Mouse (Mus musculus) heart, embryonic 16.5 days (tissue): Measurements from ENCODE around the gene Ren1. TPM values are rescaled to one million over a fixed set of nuclear protein-coding genes. Genes with fewer than 3 reads are reported as not detected.
A peak's percentile ranks its signal among the peaks of the same experiment; 100 is the strongest.

ENCODE experiments used
- ATAC-seq: fragments of 200-750 bp; cut with Nextera tagmentation; replicated peaks from 2 replicates; pipeline ENCODE4 v1.8.0; 2017; ENCODE audit warnings: moderate number of reproducible peaks; ENCODE audit not compliant: insufficient read depth, low FRiP score; ENCODE audit errors: extremely low read depth
- H3K27ac ChIP-seq: fragments of 300-500 bp; sonication (generic); 2 replicates; pipeline ENCODE4 v1.5.1; 2014; ENCODE audit warnings: mild to moderate bottlenecking, low read length, control low read depth, moderate library complexity
- H3K27me3 ChIP-seq: fragments of 300-500 bp; sonication (generic); 2 replicates; pipeline ENCODE4 v1.6.1; 2014; ENCODE audit warnings: low read length, mixed read lengths; ENCODE audit not compliant: control insufficient read depth, insufficient read depth
- H3K36me3 ChIP-seq: fragments of 300-500 bp; sonication (generic); 2 replicates; pipeline ENCODE4 v1.6.1; 2014; ENCODE audit not compliant: control insufficient read depth, insufficient read depth
- H3K4me1 ChIP-seq: fragments of 300-500 bp; sonication (generic); 2 replicates; pipeline ENCODE4 v1.6.1; 2014; ENCODE audit warnings: low read length, mixed read lengths; ENCODE audit not compliant: control insufficient read depth, insufficient read depth
- H3K4me2 ChIP-seq: fragments of 300-500 bp; sonication (generic); 2 replicates; pipeline ENCODE4 v1.6.1; 2014; ENCODE audit warnings: low read depth, mild to moderate bottlenecking, control low read depth, low read length
- H3K4me3 ChIP-seq: fragments of 300-500 bp; sonication (generic); 2 replicates; pipeline ENCODE4 v1.5.1; 2014; ENCODE audit warnings: mild to moderate bottlenecking, control low read depth, low read length
- H3K9ac ChIP-seq: fragments of 300-500 bp; sonication (generic); 2 replicates; pipeline ENCODE4 v1.6.1; 2014; ENCODE audit warnings: low read length, control low read depth
- H3K9me3 ChIP-seq: fragments of 300-500 bp; sonication (generic); replicated peaks from 2 replicates; pipeline ENCODE4 v1.6.1; 2016; ENCODE audit warnings: low read length; ENCODE audit not compliant: control insufficient read depth
- WGBS: fragments of 180-500 bp; shearing (Covaris S2); extraction: QIAGEN DNeasy Blood & Tissue Kit; methylation state at CpG from one replicate; pipeline ENCODE4 v1.1.7; 2014; 5-methylcytosine and 5-hydroxymethylcytosine counted together
- polyA plus RNA-seq: library from polyadenylated mRNA; unstranded; fragments of >200 nt; fragmentation: Nextera tagmentation; extraction: Ambion mirVana; gene quantifications from 2 replicates; pipeline ENCODE4 v1.2.1, GENCODE M21; 2015

Ren1 gene
- polyA plus RNA-seq, 1 experiment from 2014 or later: 1.2 TPM

GRCm38 (mm10) chr1:133316577-133316976 is 33.7 kb upstream of the Ren1 start:
- H3K27me3 ChIP-seq: no peaks in the 10 kb centered on the region
- no peak for ATAC-seq
- 79% methylated on average over 4 of the region's 4 CpGs for WGBS

GRCm38 (mm10) chr1:133317149-133317548 is 33.2 kb upstream of the Ren1 start:
- Histone ChIP-seq H3K9me3 (0 out of 2 replicates have a peak, but pooled peaks cover 3% of the 10 kb centered on the region), H3K27me3 (no peaks in the 10 kb centered on the region), H3K4me3 (no peak overlapping the region), H3K36me3 (no peaks in the 10 kb centered on the region), H3K4me1 (peaks cover under 1% of the 10 kb centered on the region; the same call in 1 of the 2 replicates), H3K4me2 (no peak overlapping the region), H3K9ac (no peak overlapping the region), H3K27ac (no peak overlapping the region)
- 89% methylated on average over 1 of the region's 1 CpGs for WGBS
- ATAC-seq: no peak

More at GRCm38 (mm10) chr1:133316577-133316976, 33.7 kb upstream of the Ren1 start:
- H3K27ac ChIP-seq: no peak overlapping the region
- no peaks in the 10 kb centered on the region for H3K36me3 ChIP-seq
- no peak overlapping the region for H3K4me2 ChIP-seq
- H3K9me3 ChIP-seq: 0 out of 2 replicates have a peak, but pooled peaks cover 3% of the 10 kb centered on the region
- H3K9ac ChIP-seq: no peak overlapping the region
- H3K4me1 ChIP-seq: peaks cover 3% of the 10 kb centered on the region; the same call in 1 of the 2 replicates
- no peak overlapping the region for H3K4me3 ChIP-seq

- H3K9ac ChIP-seq: no peak within 1 kb of the TSS
- 0 out of 2 replicates have a peak, but pooled peaks cover 3% of the 10 kb centered on the region for H3K9me3 ChIP-seq
- no peak within 1 kb of the TSS for H3K4me2 ChIP-seq
- ATAC-seq: no peak
- no peaks in the 10 kb centered on the region for H3K27me3 ChIP-seq
- no peaks in the 10 kb centered on the region for H3K4me1 ChIP-seq
- no peak within 1 kb of the TSS for H3K4me3 ChIP-seq
- no peaks in the 10 kb centered on the region for H3K36me3 ChIP-seq
- no peak within 1 kb of the TSS for H3K27ac ChIP-seq
- WGBS: 75% methylated on average over 13 of the region's 13 CpGs
Measured at GRCm38 (mm10) chr1:133321267-133321925, 28.9 kb upstream of the Ren1 start, which contains the start of gene Kiss1. Gene Kiss1 (plus strand): TSS chr1:133321875.

- H3K27ac ChIP-seq: no peak overlapping the region
- H3K4me3 ChIP-seq: no peak overlapping the region
- H3K36me3 ChIP-seq: no peaks in the 10 kb centered on the region
- no peak overlapping the region for H3K9ac ChIP-seq
- H3K4me2 ChIP-seq: no peak overlapping the region
- peaks cover 7% of the 10 kb centered on the region; the same call in 1 of the 2 replicates for H3K27me3 ChIP-seq
- WGBS: 40% methylated on average over 5 of the region's 5 CpGs
- no peaks in the 10 kb centered on the region for H3K4me1 ChIP-seq
- 0 out of 2 replicates have a peak, but pooled peaks cover 2% of the 10 kb centered on the region for H3K9me3 ChIP-seq
- ATAC-seq: no peak
Measured at GRCm38 (mm10) chr1:133323333-133323732, 27.0 kb upstream of the Ren1 start.

GRCm38 (mm10) chr1:133325951-133326350 is 24.4 kb upstream of the Ren1 start:
- ATAC-seq: no peak
- 79% methylated on average over 8 of the region's 8 CpGs for WGBS
- no peak overlapping the region for H3K9ac ChIP-seq
- H3K27me3 ChIP-seq: peaks cover 19% of the 10 kb centered on the region
- H3K9me3 ChIP-seq: no peaks in the 10 kb centered on the region
- no peak overlapping the region for H3K4me2 ChIP-seq
- 0 out of 2 replicates have a peak, but pooled peaks cover 6% of the 10 kb centered on the region for H3K4me1 ChIP-seq
- H3K27ac ChIP-seq: no peak overlapping the region
- H3K36me3 ChIP-seq: no peaks in the 10 kb centered on the region
- no peak overlapping the region for H3K4me3 ChIP-seq

GRCm38 (mm10) chr1:133327094-133327493 is 23.2 kb upstream of the Ren1 start:
- H3K27me3 ChIP-seq: peaks cover 24% of the 10 kb centered on the region
- no peaks in the 10 kb centered on the region for H3K36me3 ChIP-seq
- no peak overlapping the region for H3K4me3 ChIP-seq
- H3K4me1 ChIP-seq: 0 out of 2 replicates have a peak, but pooled peaks cover 6% of the 10 kb centered on the region
- H3K9me3 ChIP-seq: no peaks in the 10 kb centered on the region
- no peak overlapping the region for H3K4me2 ChIP-seq
- 60% methylated on average over 5 of the region's 5 CpGs for WGBS
- ATAC-seq: no peak
- H3K27ac ChIP-seq: no peak overlapping the region
- H3K9ac ChIP-seq: no peak overlapping the region

GRCm38 (mm10) chr1:133328299-133328795 is 22.0 kb upstream of the Ren1 start:
- H3K27ac ChIP-seq: no peak overlapping the region
- 0 out of 2 replicates have a peak, but pooled peaks cover 6% of the 10 kb centered on the region for H3K4me1 ChIP-seq
- 71% methylated on average over 6 of the region's 6 CpGs for WGBS
- peaks cover 24% of the 10 kb centered on the region for H3K27me3 ChIP-seq
- H3K36me3 ChIP-seq: no peaks in the 10 kb centered on the region
- H3K9ac ChIP-seq: no peak overlapping the region
- no peaks in the 10 kb centered on the region for H3K9me3 ChIP-seq
- no peak overlapping the region for H3K4me2 ChIP-seq
- H3K4me3 ChIP-seq: no peak overlapping the region
- ATAC-seq: no peak

GRCm38 (mm10) chr1:133328896-133329637 is 21.2 kb upstream of the Ren1 start:
- Histone ChIP-seq H3K27ac (no peak overlapping the region), H3K9me3 (no peaks in the 10 kb centered on the region), H3K4me3 (peak overlapping the region; percentile 36), H3K9ac (peak overlapping the region; percentile 53; the same call in 1 of the 2 replicates), H3K4me1 (0 out of 2 replicates have a peak, but pooled peaks cover 6% of the 10 kb centered on the region), H3K4me2 (peak overlapping the region; percentile 66), H3K36me3 (no peaks in the 10 kb centered on the region), H3K27me3 (peaks cover 24% of the 10 kb centered on the region)
- ATAC-seq: peak; percentile 49; the same call in 1 of the 2 replicates
- 10% methylated on average over 34 of the region's 34 CpGs for WGBS

GRCm38 (mm10) chr1:133329638-133329964 is 20.7 kb upstream of the Ren1 start:
- 27% methylated on average over 7 of the region's 7 CpGs for WGBS
- Histone ChIP-seq H3K27me3 (peaks cover 24% of the 10 kb centered on the region), H3K9ac (peak overlapping the region; percentile 53; the same call in 1 of the 2 replicates), H3K36me3 (no peaks in the 10 kb centered on the region), H3K4me1 (0 out of 2 replicates have a peak, but pooled peaks cover 6% of the 10 kb centered on the region), H3K4me2 (peak overlapping the region; percentile 66), H3K9me3 (no peaks in the 10 kb centered on the region), H3K27ac (no peak overlapping the region), H3K4me3 (peak overlapping the region; percentile 36)
- no peak for ATAC-seq
